Mouse (Mus musculus): ENCODE measurements around the gene Triobp.

DNA sequence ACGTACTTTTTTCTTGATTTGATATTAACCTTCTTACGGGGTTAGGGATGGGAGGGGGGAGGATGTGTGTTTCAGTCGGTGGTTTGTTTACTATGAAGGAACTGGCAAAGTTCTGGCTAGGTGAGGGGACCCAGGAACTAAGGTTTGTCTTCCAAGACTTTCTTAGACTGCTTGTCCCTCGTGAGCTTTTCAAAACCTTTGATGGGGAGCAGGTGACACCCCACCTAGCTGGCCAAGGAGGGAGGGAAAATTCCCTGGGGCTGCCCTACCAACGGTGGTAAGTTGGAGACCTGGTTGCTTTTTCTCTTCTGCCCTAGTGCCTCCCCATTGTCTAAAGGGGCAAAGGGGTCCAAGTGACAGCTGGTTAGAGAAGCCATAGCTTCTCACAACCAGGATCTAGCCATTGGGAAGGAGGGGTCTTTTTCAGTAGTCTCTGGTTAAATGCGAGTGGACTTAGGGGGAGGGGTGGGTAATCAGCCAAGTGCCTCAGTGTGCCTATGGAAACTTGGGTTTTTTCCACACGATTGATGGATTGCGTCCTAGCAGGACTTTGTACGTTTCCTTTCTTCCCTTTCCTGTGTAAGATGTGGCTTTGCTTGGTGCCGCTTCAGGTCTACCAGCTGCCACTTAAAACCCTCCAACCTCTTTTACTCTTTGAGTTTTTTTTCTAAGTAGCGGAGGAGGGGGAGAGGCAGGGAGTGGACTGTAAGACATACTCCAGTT lies 82.2 kb downstream of the Triobp start:
- TF ChIP-seq CTCF (IDR thresholded peaks at IDR 0.05; ENCODE audit: extremely low read depth, insufficient read depth, insufficient read length, insufficient replicate concordance) (no peak), POLR2A (IDR thresholded peaks at IDR 0.05; ENCODE audit: low read depth, low read length) (no peak)

Data from spleen, adult 2 months (tissue).